Mouse (Mus musculus) C2C12 (cell line): ENCODE measurements around the gene Pgm5.

ENCODE experiments used
- CEBPB ChIP-seq: IDR thresholded peaks from one replicate; pipeline ENCODE4 v1.6.1; 2011; ENCODE audit warnings: low read depth, mild to moderate bottlenecking, control low read depth, moderate library complexity
- CTCF ChIP-seq: IDR thresholded peaks from one replicate; pipeline ENCODE4 v1.5.1; 2011; ENCODE audit not compliant: control insufficient read depth, insufficient read depth, insufficient read length
- FOSL1 ChIP-seq: IDR thresholded peaks from one replicate; pipeline ENCODE4 v1.8.0; 2011; ENCODE audit warnings: mild to moderate bottlenecking, low read length; ENCODE audit not compliant: poor library complexity, insufficient read depth, severe bottlenecking
- MAX ChIP-seq: IDR thresholded peaks from one replicate; pipeline ENCODE4 v1.6.1; 2011; ENCODE audit warnings: mild to moderate bottlenecking, control low read depth
- MYOD1 ChIP-seq: IDR thresholded peaks from one replicate; pipeline ENCODE4 v1.6.1; 2011; ENCODE audit warnings: low read depth; ENCODE audit not compliant: control insufficient read depth, insufficient read length
- MYOG ChIP-seq: IDR thresholded peaks from one replicate; pipeline ENCODE4 v1.6.1; 2011; ENCODE audit not compliant: control insufficient read depth, insufficient read length; ENCODE audit errors: extremely low read depth
- USF1 ChIP-seq: IDR thresholded peaks from one replicate; pipeline ENCODE4 v1.6.1; 2011; ENCODE audit warnings: low read depth, mild to moderate bottlenecking, control low read depth, moderate library complexity

GRCm38 (mm10) chr19:24720448-24720847 lies 141.2 kb downstream of the Pgm5 start:
- TF ChIP-seq FOSL1 (peak; percentile 76), CTCF (no peak), USF1 (peak; percentile 79), MAX (no peak), MYOG (no peak), MYOD1 (no peak), CEBPB (no peak)
